Mouse (Mus musculus) layer of hippocampus, adult 2 months (tissue): ENCODE measurements around the gene Rasgrf1. TPM values are rescaled to one million over a fixed set of nuclear protein-coding genes. Genes with fewer than 3 reads are reported as not detected.
A peak's percentile ranks its signal among the peaks of the same experiment; 100 is the strongest.

Experiments
- DNase-seq, 2 experiments: peaks; one replicate each; pipeline ENCODE4 v3.0.0; 2022; ENCODE audit warnings: low spot score in 2 of 2
- H3K27ac ChIP-seq: fragments of 200-600 bp; 2 replicates; pipeline ENCODE4 v1.8.1; 2022
- H3K4me3 ChIP-seq: fragments of 200-600 bp; 2 replicates; pipeline ENCODE4 v1.8.1; 2022; ENCODE audit warnings: mild to moderate bottlenecking
- CTCF ChIP-seq: fragments of 200-600 bp; conservative IDR thresholded peaks from 2 replicates; pipeline ENCODE4 v1.8.1; 2022; ENCODE audit warnings: antibody characterized with exemption, mild to moderate bottlenecking, moderate library complexity
- total RNA-seq, 2 experiments: library from RNA; stranded (reverse); gene quantifications; 2 replicates each; pipeline ENCODE4 v1.2.3; 2021

Rasgrf1 gene
- total RNA-seq, 2 experiments from 2014 or later = 480 to 498 TPM

DNA sequence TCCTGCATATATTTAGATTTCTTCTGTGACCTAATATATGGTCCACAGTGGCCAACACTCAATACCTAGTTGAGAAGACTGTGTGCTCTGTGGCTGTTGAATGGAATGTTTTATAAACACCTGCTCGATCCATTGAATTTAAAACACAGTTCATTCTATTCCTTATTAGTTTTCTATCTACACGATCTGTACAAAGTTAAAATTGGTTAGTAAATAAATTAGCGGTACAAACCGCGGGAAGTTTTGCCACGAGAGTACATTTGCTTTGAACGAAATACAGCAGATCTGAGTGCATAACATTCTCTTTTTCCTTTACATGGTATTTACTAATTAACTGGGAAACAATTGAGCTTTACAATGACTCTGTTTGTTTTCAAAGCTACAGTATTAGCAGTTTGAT, 27.1 kb upstream of the Rasgrf1 start:
- DNase-seq = no peak
- TF ChIP-seq CTCF = no peak
- Histone ChIP-seq H3K27ac (no peak overlapping the region), H3K4me3 (no peak overlapping the region)

DNA sequence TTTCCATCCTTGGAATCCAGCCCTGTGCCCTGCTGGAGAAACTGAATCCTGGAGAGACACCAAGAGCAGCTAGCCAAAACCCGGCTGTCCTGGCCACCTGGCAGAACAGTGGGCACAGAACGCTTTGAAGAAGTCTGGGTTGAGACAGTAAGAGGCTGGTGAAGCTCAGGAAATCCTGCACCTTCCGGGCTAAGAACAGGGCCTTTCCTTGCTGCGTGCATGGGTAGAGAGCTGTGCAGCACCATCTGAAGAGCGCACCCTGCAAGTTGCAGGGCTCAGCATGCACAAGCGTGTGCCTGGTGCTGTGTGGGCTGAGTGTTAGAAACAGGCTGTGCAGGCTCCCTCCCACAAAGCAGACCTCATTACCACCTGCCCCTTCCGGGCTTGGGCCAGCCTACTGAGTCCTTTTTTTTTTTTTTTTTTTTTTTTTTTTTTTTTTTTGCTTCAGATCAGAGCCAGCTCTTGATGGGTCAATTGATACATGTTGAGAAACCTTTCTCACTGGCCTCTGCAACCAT, 23.9 kb upstream of the Rasgrf1 start:
- peak; percentile 64 to 76 for DNase-seq

DNA sequence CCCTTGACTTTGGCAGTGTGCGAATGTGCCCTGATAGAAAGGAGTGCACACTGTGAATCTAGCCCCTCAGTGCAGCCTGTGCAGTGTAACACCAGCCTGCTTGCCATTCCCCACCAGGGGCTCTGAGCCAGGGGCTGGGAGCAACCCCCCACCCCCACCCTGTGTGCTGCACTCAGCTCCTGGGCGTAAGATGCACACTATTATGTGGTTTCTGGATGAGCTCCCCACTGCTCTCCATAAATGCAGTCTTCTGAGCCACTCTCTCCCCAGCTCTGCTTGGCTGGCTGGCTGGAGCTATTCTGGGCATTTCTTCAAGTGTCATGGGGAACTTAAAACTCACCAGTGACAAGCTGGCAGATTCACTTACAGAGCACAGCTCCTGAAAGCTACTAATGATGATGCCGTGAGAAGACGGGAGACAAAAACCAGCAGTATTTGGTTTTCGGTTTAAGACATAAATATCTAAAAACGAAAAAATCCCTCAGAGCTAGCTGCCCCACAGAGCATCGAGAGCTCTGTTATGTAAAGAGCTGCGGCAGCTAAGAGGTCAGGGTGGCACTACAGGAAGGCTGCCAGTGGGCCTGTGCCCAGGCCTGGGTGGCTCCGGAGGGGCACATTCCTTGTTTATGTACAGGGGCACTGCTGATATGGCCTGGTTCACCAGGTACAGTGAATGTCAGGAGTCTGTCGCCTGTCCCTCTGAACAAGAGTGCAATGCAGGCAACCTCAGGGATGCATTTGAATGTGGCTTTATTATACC, 18.0 kb upstream of the Rasgrf1 start:
- TF ChIP-seq CTCF = no peak
- no peak overlapping the region for H3K4me3 ChIP-seq
- no peak for DNase-seq
- H3K27ac ChIP-seq = peak overlapping the region; percentile 83

More for the DNA sequence above, 23.9 kb upstream of the Rasgrf1 start:
- Histone ChIP-seq H3K27ac (peak overlapping the region; percentile 86), H3K4me3 (no peak overlapping the region)
- peak; percentile 45; the same call in 1 of the 2 replicates for TF ChIP-seq CTCF

GRCm38 (mm10) chr9:89892540-89893188, 17.0 kb upstream of the Rasgrf1 start:
- DNase-seq = no peak
- no peak for TF ChIP-seq CTCF
- Histone ChIP-seq H3K27ac (no peak overlapping the region), H3K4me3 (no peak overlapping the region)

- no peak overlapping the region for H3K4me3 ChIP-seq
- DNase-seq = no peak
- H3K27ac ChIP-seq = peak overlapping the region; percentile 37; the same call in 1 of the 2 replicates
- TF ChIP-seq CTCF = no peak
Measured at GRCm38 (mm10) chr9:89900111-89900824, 9.4 kb upstream of the Rasgrf1 start.

DNA sequence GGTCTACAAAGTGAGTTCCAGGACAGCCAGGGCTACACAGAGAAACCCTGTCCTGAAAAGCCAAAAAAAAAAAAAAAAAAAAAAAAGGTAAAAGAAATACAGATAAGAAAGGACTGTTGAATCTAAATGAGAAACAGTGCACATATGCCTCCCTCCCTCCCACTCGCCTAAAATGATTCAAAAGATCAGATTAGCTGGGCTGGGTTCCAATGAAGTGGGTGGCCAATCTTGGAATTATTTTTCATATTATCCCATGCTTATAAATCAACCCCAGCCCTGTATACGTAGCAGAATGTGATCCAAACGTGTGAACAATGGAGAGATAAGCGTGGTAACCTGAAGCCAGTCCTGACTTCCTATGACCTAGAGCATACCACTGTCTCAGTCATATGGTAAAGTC, 8.5 kb upstream of the Rasgrf1 start:
- no peak for TF ChIP-seq CTCF
- DNase-seq = peak; percentile 71 to 83
- H3K27ac ChIP-seq = peak overlapping the region; percentile 80
- H3K4me3 ChIP-seq = no peak overlapping the region

- DNase-seq = no peak
- H3K4me3 ChIP-seq = no peak overlapping the region
- peak overlapping the region; percentile 80 for H3K27ac ChIP-seq
Measured at GRCm38 (mm10) chr9:89902813-89903212, 6.9 kb upstream of the Rasgrf1 start.

DNA sequence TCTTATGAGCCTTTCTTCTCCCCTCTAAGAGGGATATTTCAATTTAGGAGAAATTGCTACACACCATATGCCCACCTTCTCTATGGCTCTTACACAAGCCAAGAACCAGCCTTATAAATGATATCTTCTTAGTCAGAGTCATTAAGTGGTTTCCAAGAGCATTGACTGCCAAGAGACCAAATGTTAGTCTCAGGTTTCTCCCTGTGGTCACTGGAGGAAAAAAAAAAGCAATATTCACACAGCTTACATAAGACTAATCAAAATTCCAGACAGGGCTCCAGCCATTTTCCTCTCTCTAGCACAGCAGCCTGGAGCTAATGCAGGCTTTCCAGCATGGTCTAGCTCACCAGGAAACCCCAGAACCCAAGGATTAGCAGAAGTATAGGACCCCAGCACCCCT, 3.1 kb upstream of the Rasgrf1 start:
- 0 out of 2 replicates have a peak overlapping the region, but pooled peaks have one; percentile 18 for H3K27ac ChIP-seq
- TF ChIP-seq CTCF = no peak
- DNase-seq = no peak
- no peak overlapping the region for H3K4me3 ChIP-seq

More at GRCm38 (mm10) chr9:89902813-89903212, 6.9 kb upstream of the Rasgrf1 start:
- no peak for TF ChIP-seq CTCF

- Histone ChIP-seq H3K27ac (peak overlapping the region; percentile 46; the same call in 1 of the 2 replicates), H3K4me3 (no peak overlapping the region)
- no peak for DNase-seq
- TF ChIP-seq CTCF = no peak
Measured at GRCm38 (mm10) chr9:89907941-89908340, 1.8 kb upstream of the Rasgrf1 start.

DNA sequence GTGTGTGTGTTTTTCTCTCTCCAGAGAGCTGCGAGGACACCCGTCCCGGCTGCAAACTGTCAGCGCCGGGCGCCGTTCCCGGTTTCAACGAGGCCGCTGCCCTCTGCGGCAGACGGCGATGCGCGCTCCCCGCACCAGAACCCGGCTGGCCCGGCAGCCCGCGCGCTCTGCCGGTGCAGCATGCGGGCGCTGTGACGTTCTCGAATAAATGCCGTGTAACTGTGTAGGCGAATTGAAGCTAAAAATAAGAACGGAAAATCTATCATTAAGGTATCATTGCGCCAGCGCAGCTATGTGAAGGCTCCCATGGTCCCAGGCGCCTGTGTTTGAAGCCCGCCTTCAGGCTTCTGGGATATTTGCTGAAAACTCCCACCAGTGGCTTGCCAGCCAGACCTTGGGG, 1.1 kb upstream of the Rasgrf1 start:
- peak overlapping the region; percentile 83 for H3K4me3 ChIP-seq
- no peak for TF ChIP-seq CTCF
- peak; percentile 71 to 72 for DNase-seq
- H3K27ac ChIP-seq = peak overlapping the region; percentile 98

DNA sequence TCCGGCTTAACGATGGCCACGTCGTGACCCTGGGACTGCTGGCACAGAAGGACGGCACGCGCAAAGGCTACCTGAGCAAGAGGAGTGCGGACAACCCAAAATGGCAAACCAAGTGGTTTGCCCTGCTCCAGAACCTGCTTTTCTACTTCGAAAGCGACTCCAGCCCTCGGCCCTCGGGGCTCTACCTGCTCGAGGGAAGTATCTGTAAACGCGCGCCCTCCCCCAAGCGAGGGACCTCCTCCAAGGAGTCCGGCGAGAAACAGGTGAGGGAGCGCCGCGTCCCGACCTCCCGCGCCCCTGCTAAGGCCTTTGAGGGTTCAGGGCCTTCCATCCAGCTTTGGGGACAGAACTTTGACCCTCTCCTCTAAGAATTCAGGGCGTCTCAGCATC, 298 bp downstream of the Rasgrf1 start:
- Histone ChIP-seq H3K27ac (peak overlapping the region; percentile 98), H3K4me3 (peak overlapping the region; percentile 83)
- no peak for TF ChIP-seq CTCF
- no peak for DNase-seq

DNA sequence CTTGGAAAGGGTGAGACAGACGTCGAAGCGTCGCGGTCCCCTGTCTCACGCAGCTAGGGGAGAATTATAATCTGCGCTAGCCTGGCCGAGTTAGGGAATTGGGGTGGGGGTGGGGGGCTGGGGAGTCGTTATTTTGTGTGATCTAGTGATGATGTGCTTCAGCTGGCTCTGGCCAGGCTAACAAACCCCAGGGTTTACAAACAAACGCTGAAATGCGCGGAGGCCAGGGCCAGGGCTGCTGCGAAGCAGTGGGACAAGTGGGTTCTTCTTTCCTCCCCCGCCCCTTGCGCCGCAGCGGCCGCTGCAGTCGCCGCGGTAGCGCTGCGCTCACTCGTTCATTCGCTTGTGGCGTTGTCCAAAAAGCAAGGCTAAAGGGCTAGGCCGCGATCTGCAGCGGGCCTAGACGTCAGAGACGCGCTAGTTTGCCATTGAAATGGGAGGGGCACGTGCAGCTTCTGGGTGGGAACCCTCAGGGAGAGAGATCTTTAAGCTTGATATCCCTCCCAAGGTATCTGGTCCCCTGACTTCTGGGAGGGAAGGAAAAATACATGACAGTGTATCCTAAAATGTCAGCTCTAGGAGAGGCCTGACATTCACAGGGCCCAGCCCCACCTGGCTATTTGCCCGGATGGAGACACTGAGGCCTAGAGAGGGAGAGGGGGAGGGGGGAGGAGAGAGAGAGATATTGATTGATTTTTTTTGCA, 1.2 kb downstream of the Rasgrf1 start:
- Histone ChIP-seq H3K4me3 (peak overlapping the region; percentile 83), H3K27ac (peak overlapping the region; percentile 98)
- TF ChIP-seq CTCF = no peak
- DNase-seq = peak in 1 of 2 experiments; percentile 46
